Mouse (Mus musculus) midbrain, embryonic 15.5 days (tissue): Measurements from ENCODE around the gene E130116L18Rik. TPM values are rescaled to one million over a fixed set of nuclear protein-coding genes. Genes with fewer than 3 reads are reported as not detected.
"Not testable (repeated sequence)": the region's sequence is repeated elsewhere in the genome, so short reads cannot be mapped to it uniquely, and the experiment has no call there.

Experiments
- ATAC-seq: fragments of 200-750 bp; cut with Nextera tagmentation; replicated peaks from 2 replicates; pipeline ENCODE4 v1.8.0; 2017; ENCODE audit warnings: moderate TSS enrichment
- H3K27ac ChIP-seq: fragments of 300-500 bp; sonication (generic); 2 replicates; pipeline ENCODE4 v1.5.1; 2015; ENCODE audit warnings: mild to moderate bottlenecking, inconsistent platforms
- H3K27me3 ChIP-seq: fragments of 300-500 bp; sonication (generic); replicated peaks from 2 replicates; pipeline ENCODE4 v1.6.1; 2015; ENCODE audit warnings: inconsistent platforms
- H3K36me3 ChIP-seq: fragments of 300-500 bp; sonication (generic); replicated peaks from 2 replicates; pipeline ENCODE4 v1.6.1; 2015; ENCODE audit warnings: inconsistent platforms
- H3K4me1 ChIP-seq: fragments of 300-500 bp; sonication (generic); 2 replicates; pipeline ENCODE4 v1.6.1; 2015; ENCODE audit warnings: inconsistent platforms
- H3K4me2 ChIP-seq: fragments of 300-500 bp; sonication (generic); 2 replicates; pipeline ENCODE4 v1.6.1; 2015; ENCODE audit warnings: inconsistent platforms, mild to moderate bottlenecking, moderate library complexity
- H3K4me3 ChIP-seq: fragments of 300-500 bp; sonication (generic); 2 replicates; pipeline ENCODE4 v1.5.1; 2015; ENCODE audit warnings: mild to moderate bottlenecking, inconsistent platforms
- H3K9ac ChIP-seq: fragments of 300-500 bp; sonication (generic); 2 replicates; pipeline ENCODE4 v1.6.1; 2015; ENCODE audit warnings: mild to moderate bottlenecking, inconsistent platforms
- H3K9me3 ChIP-seq: fragments of 300-500 bp; sonication (generic); 2 replicates; pipeline ENCODE4 v1.6.1; 2016; ENCODE audit warnings: inconsistent platforms
- WGBS: fragments of 180-500 bp; shearing (Covaris S2); methylation state at CpG from one replicate; pipeline ENCODE4 v1.1.7; 2015; ENCODE audit warnings: mixed read lengths; 5-methylcytosine and 5-hydroxymethylcytosine counted together
- polyA plus RNA-seq: library from polyadenylated mRNA; unstranded; fragments of >200 nt; fragmentation: Nextera tagmentation; extraction: Ambion mirVana; gene quantifications from 2 replicates; pipeline ENCODE4 v1.2.1, GENCODE M21; 2015

E130116L18Rik gene
- polyA plus RNA-seq, 1 experiment from 2014 or later: 1.3 TPM

- not testable (repeated sequence) for H3K4me2 ChIP-seq, H3K27me3 ChIP-seq, H3K9me3 ChIP-seq, H3K27ac ChIP-seq, H3K4me3 ChIP-seq, H3K9ac ChIP-seq, H3K36me3 ChIP-seq, ATAC-seq, H3K4me1 ChIP-seq
- 92% methylated on average over 4 of the region's 4 CpGs for WGBS
Measured at GRCm38 (mm10) chr5:25178543-25178942, 44.4 kb downstream of the E130116L18Rik start.

GRCm38 (mm10) chr5:25177937-25178336, 45.0 kb downstream of the E130116L18Rik start:
- 93% methylated on average over 5 of the region's 5 CpGs for WGBS
- H3K36me3 ChIP-seq, H3K27me3 ChIP-seq, H3K27ac ChIP-seq, H3K4me3 ChIP-seq, H3K4me1 ChIP-seq, H3K9me3 ChIP-seq, H3K9ac ChIP-seq, H3K4me2 ChIP-seq, ATAC-seq: not testable (repeated sequence)

Other genes starting within 250 kb of the E130116L18Rik start
- 93.7 and 102 TPM in 2 replicates for gene Prkag2, start 122.5 kb downstream of the E130116L18Rik start, polyA plus RNA-seq
- gene Galntl5, start 41.7 kb downstream of the E130116L18Rik start, polyA plus RNA-seq: not detected in 2 replicates
- gene Galnt11, start 1.2 kb downstream of the E130116L18Rik start, polyA plus RNA-seq: 50.4 and 51.9 TPM in 2 replicates